Mouse (Mus musculus) hindbrain, embryonic 16.5 days (tissue): ENCODE measurements at regions not wholly inside any gene's neighbourhood (a gene's known extent, or its start where the extent isn't known, plus 50 kb on each side); places are given as distances from the start of the nearest gene placed in this dataset.
A peak's percentile ranks its signal among the peaks of the same experiment; 100 is the strongest.

Experiments
- ATAC-seq: fragments of 200-750 bp; cut with Nextera tagmentation; 2 replicates; pipeline ENCODE4 v1.8.0; 2017; ENCODE audit warnings: moderate TSS enrichment, moderate library complexity
- H3K27ac ChIP-seq: fragments of 300-500 bp; sonication (generic); 2 replicates; pipeline ENCODE4 v1.5.1; 2014; ENCODE audit warnings: low read depth, mild to moderate bottlenecking, control low read depth, low read length, moderate library complexity
- H3K27me3 ChIP-seq: fragments of 300-500 bp; sonication (generic); replicated peaks from 2 replicates; pipeline ENCODE4 v1.6.1; 2014; ENCODE audit warnings: low read length; ENCODE audit not compliant: control insufficient read depth, insufficient read depth
- H3K36me3 ChIP-seq: fragments of 300-500 bp; sonication (generic); 2 replicates; pipeline ENCODE4 v1.6.1; 2014; ENCODE audit warnings: mild to moderate bottlenecking, low read length, moderate library complexity, mixed read lengths; ENCODE audit not compliant: control insufficient read depth, insufficient read depth
- H3K4me1 ChIP-seq: fragments of 300-500 bp; sonication (generic); 2 replicates; pipeline ENCODE4 v1.6.1; 2014; ENCODE audit warnings: low read depth, low read length; ENCODE audit not compliant: control insufficient read depth, insufficient read depth
- H3K4me2 ChIP-seq: fragments of 300-500 bp; sonication (generic); 2 replicates; pipeline ENCODE4 v1.6.1; 2014; ENCODE audit warnings: mild to moderate bottlenecking, low read length, control low read depth, moderate library complexity
- H3K4me3 ChIP-seq: fragments of 300-500 bp; sonication (generic); 2 replicates; pipeline ENCODE4 v1.5.1; 2014; ENCODE audit warnings: mild to moderate bottlenecking, low read length, control low read depth, moderate library complexity
- H3K9ac ChIP-seq: fragments of 300-500 bp; sonication (generic); 2 replicates; pipeline ENCODE4 v1.6.1; 2014; ENCODE audit warnings: low read depth, mild to moderate bottlenecking, control low read depth, low read length, moderate library complexity
- H3K9me3 ChIP-seq: fragments of 300-500 bp; sonication (generic); 2 replicates; pipeline ENCODE4 v1.6.1; 2014; ENCODE audit warnings: mild to moderate bottlenecking, low read length, moderate library complexity; ENCODE audit not compliant: control insufficient read depth
- WGBS: fragments of 180-500 bp; shearing (Covaris S2); extraction: QIAGEN DNeasy Blood & Tissue Kit; methylation state at CpG from one replicate; pipeline ENCODE4 v1.1.7; 2014; 5-methylcytosine and 5-hydroxymethylcytosine counted together

GRCm38 (mm10) chr5:73919936-73920335 lies 148.3 kb downstream of the Usp46 start:
- ATAC-seq, result no peak
- no peaks in the 10 kb centered on the region for H3K27me3 ChIP-seq
- no peaks in the 10 kb centered on the region for H3K4me1 ChIP-seq
- H3K9ac ChIP-seq, result no peak overlapping the region
- no peaks in the 10 kb centered on the region for H3K36me3 ChIP-seq
- H3K9me3 ChIP-seq, result no peaks in the 10 kb centered on the region
- no peak overlapping the region for H3K27ac ChIP-seq
- H3K4me3 ChIP-seq, result no peak overlapping the region
- 88% methylated on average over 6 of the region's 6 CpGs for WGBS
- H3K4me2 ChIP-seq, result no peak overlapping the region

GRCm38 (mm10) chr5:73927534-73927933 lies 140.7 kb downstream of the Usp46 start:
- Histone ChIP-seq H3K9ac (no peak overlapping the region), H3K27ac (no peak overlapping the region)
- ATAC-seq, result no peak

GRCm38 (mm10) chr5:73928691-73929090 lies 139.5 kb downstream of the Usp46 start:
- H3K36me3 ChIP-seq, result no peaks in the 10 kb centered on the region
- H3K4me2 ChIP-seq, result no peak overlapping the region
- 65% methylated on average over 10 of the region's 10 CpGs for WGBS
- H3K4me1 ChIP-seq, result no peaks in the 10 kb centered on the region
- no peak for ATAC-seq
- H3K27ac ChIP-seq, result no peak overlapping the region
- H3K9ac ChIP-seq, result no peak overlapping the region
- no peaks in the 10 kb centered on the region for H3K27me3 ChIP-seq
- H3K4me3 ChIP-seq, result no peak overlapping the region
- no peaks in the 10 kb centered on the region for H3K9me3 ChIP-seq

More at GRCm38 (mm10) chr5:73927534-73927933, 140.7 kb downstream of the Usp46 start:
- Histone ChIP-seq H3K4me2 (no peak overlapping the region), H3K36me3 (no peaks in the 10 kb centered on the region), H3K4me3 (no peak overlapping the region), H3K9me3 (no peaks in the 10 kb centered on the region), H3K4me1 (no peaks in the 10 kb centered on the region), H3K27me3 (no peaks in the 10 kb centered on the region)
- WGBS, result 50% methylated on average over 9 of the region's 9 CpGs

GRCm38 (mm10) chr5:73930205-73930604 lies 138.0 kb downstream of the Usp46 start:
- H3K9me3 ChIP-seq, result no peaks in the 10 kb centered on the region
- no peaks in the 10 kb centered on the region for H3K36me3 ChIP-seq
- no peak overlapping the region for H3K4me3 ChIP-seq
- WGBS, result 73% methylated on average over 5 of the region's 5 CpGs
- H3K27ac ChIP-seq, result no peak overlapping the region
- H3K9ac ChIP-seq, result no peak overlapping the region
- no peaks in the 10 kb centered on the region for H3K27me3 ChIP-seq
- H3K4me2 ChIP-seq, result no peak overlapping the region
- ATAC-seq, result no peak
- H3K4me1 ChIP-seq, result no peaks in the 10 kb centered on the region

- no peak overlapping the region for H3K4me3 ChIP-seq
- H3K9me3 ChIP-seq, result no peaks in the 10 kb centered on the region
- WGBS, result 56% methylated on average over 2 of the region's 2 CpGs
- H3K36me3 ChIP-seq, result no peaks in the 10 kb centered on the region
- ATAC-seq, result no peak
- H3K27ac ChIP-seq, result no peak overlapping the region
- H3K9ac ChIP-seq, result no peak overlapping the region
- no peaks in the 10 kb centered on the region for H3K4me1 ChIP-seq
- no peaks in the 10 kb centered on the region for H3K27me3 ChIP-seq
- no peak overlapping the region for H3K4me2 ChIP-seq
These were observed 130.4 kb downstream of the Usp46 start for GRCm38 (mm10) chr5:73937799-73938198.

- Histone ChIP-seq H3K27me3 (no peaks in the 10 kb centered on the region), H3K4me3 (no peak overlapping the region), H3K9ac (no peak overlapping the region), H3K36me3 (no peaks in the 10 kb centered on the region), H3K4me1 (peaks cover 3% of the 10 kb centered on the region; the same call in 1 of the 2 replicates), H3K4me2 (no peak overlapping the region), H3K9me3 (no peaks in the 10 kb centered on the region), H3K27ac (no peak overlapping the region)
- WGBS, result 60% methylated on average over 4 of the region's 4 CpGs
- ATAC-seq, result no peak
These were observed 129.8 kb downstream of the Usp46 start for GRCm38 (mm10) chr5:73938450-73938849.

- no peak overlapping the region for H3K27ac ChIP-seq
- 17% methylated on average over 3 of the region's 3 CpGs for WGBS
- no peaks in the 10 kb centered on the region for H3K27me3 ChIP-seq
- peak; percentile 52; the same call in 1 of the 2 replicates for ATAC-seq
- no peaks in the 10 kb centered on the region for H3K9me3 ChIP-seq
- H3K4me3 ChIP-seq, result no peak overlapping the region
- H3K4me1 ChIP-seq, result peaks cover 3% of the 10 kb centered on the region; the same call in 1 of the 2 replicates
- H3K4me2 ChIP-seq, result no peak overlapping the region
- no peaks in the 10 kb centered on the region for H3K36me3 ChIP-seq
- no peak overlapping the region for H3K9ac ChIP-seq
These were observed 125.3 kb downstream of the Usp46 start for GRCm38 (mm10) chr5:73942950-73943349.

GRCm38 (mm10) chr5:73945671-73946070 lies 122.6 kb downstream of the Usp46 start:
- H3K4me2 ChIP-seq, result no peak overlapping the region
- no peaks in the 10 kb centered on the region for H3K9me3 ChIP-seq
- H3K36me3 ChIP-seq, result no peaks in the 10 kb centered on the region
- no peaks in the 10 kb centered on the region for H3K27me3 ChIP-seq
- H3K27ac ChIP-seq, result no peak overlapping the region
- H3K4me3 ChIP-seq, result no peak overlapping the region
- WGBS, result 93% methylated on average over 3 of the region's 3 CpGs
- no peak overlapping the region for H3K9ac ChIP-seq
- no peak for ATAC-seq
- H3K4me1 ChIP-seq, result peaks cover 3% of the 10 kb centered on the region; the same call in 1 of the 2 replicates

GRCm38 (mm10) chr5:73946164-73946563 lies 122.1 kb downstream of the Usp46 start:
- 85% methylated on average over 6 of the region's 6 CpGs for whole genome bisulfite sequencing
- Histone ChIP-seq H3K9ac (no peak overlapping the region), H3K27me3 (no peaks in the 10 kb centered on the region), H3K27ac (no peak overlapping the region), H3K4me1 (peaks cover 3% of the 10 kb centered on the region), H3K4me3 (no peak overlapping the region), H3K9me3 (no peaks in the 10 kb centered on the region), H3K36me3 (no peaks in the 10 kb centered on the region), H3K4me2 (no peak overlapping the region)
- no peak for ATAC-seq
